In genomic region chr14:117265653-117266052, GRCm38 (mm10) we compare ENCODE assay signal across 19 mouse cellular contexts.
DNase-seq lines count a peak whose midpoint lies in the region; ATAC-seq lines count a peak whose summit lies in the region.
"Had no signal": no experiment of that assay in that cellular context is flagged by ENCODE, and none has a peak within 500 bp of the region (broad histone marks: within the 10 kb centered on the region; RNA-seq: fewer than 3 reads in every experiment).

No protein-coding gene starts in this region.

- intact Hi-C loops in gastrocnemius, postnatal 36 days (cut with DNase I), result no loop called here

- no peak for DNase-seq in frontal cortex, postnatal 25 days (ENCODE audit: low spot score in 2 of 2)
- DNase-seq in retina, postnatal 1 day, result peak; percentile 29
- no peak for DNase-seq in gastrocnemius, postnatal 36 days
- DNase-seq in right cerebral cortex, postnatal 10 days (ENCODE audit: low spot score in 2 of 2), result no peak
- DNase-seq: adrenal gland, adult 2 months; adrenal gland, postnatal 10 days; adrenal gland, postnatal 25 days; B cell, adult 2 months; cerebellum, adult 11-12 months; cerebellum, adult 2 months; cerebellum, adult 9-10 months; cerebellum, postnatal 10 days; cerebellum, postnatal 25 days; forebrain, postnatal 0 days had no signal

- ATAC-seq in frontal cortex, adult (ENCODE audit: low TSS enrichment), result peak; percentile 97
- ATAC-seq: CD4-positive, CD25-positive, alpha-beta regulatory T cell, adult 4 months; forebrain, embryonic 13.5 days; forebrain, embryonic 15.5 days; forebrain, postnatal 0 days; Patski had no signal
